Mouse (Mus musculus): Measurements from ENCODE around the gene Mapre3. TPM values are rescaled to one million over a fixed set of nuclear protein-coding genes. Genes with fewer than 3 reads are reported as not detected.
A peak's percentile ranks its signal among the peaks of the same experiment; 100 is the strongest.

Gene Mapre3
- polyA plus RNA-seq, 1 experiment from 2014 or later: 40.5 TPM

- no peak for DNase-seq (ENCODE audit: low spot score, missing footprints)
- Histone ChIP-seq H3K27me3 (ENCODE audit: control insufficient read depth, insufficient read depth, low read length) (no peaks in the 10 kb centered on the region), H3K36me3 (ENCODE audit: control insufficient read depth, insufficient read depth, low read length) (peaks cover 6% of the 10 kb centered on the region; the same call in 1 of the 2 replicates), H3K27ac (ENCODE audit: low read depth, low read length) (no peak overlapping the region), H3K9ac (ENCODE audit: low read length) (no peak overlapping the region), H3K4me2 (no peak overlapping the region), H3K4me1 (ENCODE audit: control insufficient read depth, insufficient read depth, low read length) (no peaks in the 10 kb centered on the region), H3K4me3 (ENCODE audit: low read depth, low read length) (no peak overlapping the region), H3K9me3 (ENCODE audit: control insufficient read depth, low read length) (peaks cover 5% of the 10 kb centered on the region; the same call in 1 of the 2 replicates)
- WGBS: 93% methylated on average over 2 of the region's 2 CpGs
- no peak for ATAC-seq (ENCODE audit: low FRiP score)
Measured at GRCm38 (mm10) chr5:30839731-30840130, 25.3 kb downstream of the Mapre3 start.

GRCm38 (mm10) chr5:30841896-30842295, 27.5 kb downstream of the Mapre3 start:
- no peak overlapping the region for H3K9ac ChIP-seq (ENCODE audit: low read length)
- H3K27ac ChIP-seq (ENCODE audit: low read depth, low read length): no peak overlapping the region
- ATAC-seq (ENCODE audit: low FRiP score) (no peak), DNase-seq (ENCODE audit: low spot score, missing footprints) (no peak)
- H3K4me3 ChIP-seq (ENCODE audit: low read depth, low read length): no peak overlapping the region
- peaks cover 1% of the 10 kb centered on the region; the same call in 1 of the 2 replicates for H3K36me3 ChIP-seq (ENCODE audit: control insufficient read depth, insufficient read depth, low read length)
- no peaks in the 10 kb centered on the region for H3K27me3 ChIP-seq (ENCODE audit: control insufficient read depth, insufficient read depth, low read length)
- 56% methylated on average over 3 of the region's 3 CpGs for WGBS
- peaks cover 3% of the 10 kb centered on the region; the same call in 1 of the 2 replicates for H3K9me3 ChIP-seq (ENCODE audit: control insufficient read depth, low read length)
- no peaks in the 10 kb centered on the region for H3K4me1 ChIP-seq (ENCODE audit: control insufficient read depth, insufficient read depth, low read length)
- no peak overlapping the region for H3K4me2 ChIP-seq

GRCm38 (mm10) chr5:30849891-30850555, 35.6 kb downstream of the Mapre3 start:
- H3K4me2 ChIP-seq: no peak overlapping the region
- no peak overlapping the region for H3K27ac ChIP-seq (ENCODE audit: low read depth, low read length)
- H3K9me3 ChIP-seq (ENCODE audit: control insufficient read depth, low read length): no peaks in the 10 kb centered on the region
- WGBS: 75% methylated on average over 6 of the region's 6 CpGs
- H3K36me3 ChIP-seq (ENCODE audit: control insufficient read depth, insufficient read depth, low read length): no peaks in the 10 kb centered on the region
- H3K4me1 ChIP-seq (ENCODE audit: control insufficient read depth, insufficient read depth, low read length): no peaks in the 10 kb centered on the region
- no peak for DNase-seq (ENCODE audit: low spot score, missing footprints)
- H3K9ac ChIP-seq (ENCODE audit: low read length): no peak overlapping the region
- H3K4me3 ChIP-seq (ENCODE audit: low read depth, low read length): no peak overlapping the region
- H3K27me3 ChIP-seq (ENCODE audit: control insufficient read depth, insufficient read depth, low read length): no peaks in the 10 kb centered on the region
- ATAC-seq (ENCODE audit: low FRiP score): no peak

- Histone ChIP-seq H3K27me3 (ENCODE audit: control insufficient read depth, insufficient read depth, low read length) (no peaks in the 10 kb centered on the region), H3K36me3 (ENCODE audit: control insufficient read depth, insufficient read depth, low read length) (no peaks in the 10 kb centered on the region), H3K9ac (ENCODE audit: low read length) (no peak overlapping the region), H3K27ac (ENCODE audit: low read depth, low read length) (no peak overlapping the region), H3K4me2 (no peak overlapping the region), H3K4me1 (ENCODE audit: control insufficient read depth, insufficient read depth, low read length) (no peaks in the 10 kb centered on the region), H3K4me3 (ENCODE audit: low read depth, low read length) (no peak overlapping the region), H3K9me3 (ENCODE audit: control insufficient read depth, low read length) (no peaks in the 10 kb centered on the region)
- no peak for ATAC-seq (ENCODE audit: low FRiP score)
- 76% methylated on average over 2 of the region's 2 CpGs for WGBS
- DNase-seq (ENCODE audit: low spot score, missing footprints): no peak
Measured at GRCm38 (mm10) chr5:30850556-30850925, 36.1 kb downstream of the Mapre3 start.

- Histone ChIP-seq H3K27me3 (ENCODE audit: control insufficient read depth, insufficient read depth, low read length) (no peaks in the 10 kb centered on the region), H3K4me1 (ENCODE audit: control insufficient read depth, insufficient read depth, low read length) (no peaks in the 10 kb centered on the region), H3K4me2 (no peak overlapping the region), H3K4me3 (ENCODE audit: low read depth, low read length) (no peak overlapping the region), H3K36me3 (ENCODE audit: control insufficient read depth, insufficient read depth, low read length) (no peaks in the 10 kb centered on the region), H3K27ac (ENCODE audit: low read depth, low read length) (no peak overlapping the region), H3K9me3 (ENCODE audit: control insufficient read depth, low read length) (no peaks in the 10 kb centered on the region), H3K9ac (ENCODE audit: low read length) (no peak overlapping the region)
- ATAC-seq (ENCODE audit: low FRiP score) (no peak), DNase-seq (ENCODE audit: low spot score, missing footprints) (no peak)
- WGBS: 91% methylated on average over 4 of the region's 4 CpGs
Measured at GRCm38 (mm10) chr5:30853522-30853921, 39.1 kb downstream of the Mapre3 start.

GRCm38 (mm10) chr5:30855674-30856073, 41.2 kb downstream of the Mapre3 start:
- DNase-seq (ENCODE audit: low spot score, missing footprints): no peak
- H3K4me2 ChIP-seq: no peak overlapping the region
- WGBS: 58% methylated on average over 3 of the region's 3 CpGs
- no peaks in the 10 kb centered on the region for H3K36me3 ChIP-seq (ENCODE audit: control insufficient read depth, insufficient read depth, low read length)
- H3K4me1 ChIP-seq (ENCODE audit: control insufficient read depth, insufficient read depth, low read length): no peaks in the 10 kb centered on the region
- no peak overlapping the region for H3K4me3 ChIP-seq (ENCODE audit: low read depth, low read length)
- no peak overlapping the region for H3K27ac ChIP-seq (ENCODE audit: low read depth, low read length)
- no peaks in the 10 kb centered on the region for H3K27me3 ChIP-seq (ENCODE audit: control insufficient read depth, insufficient read depth, low read length)
- no peak for ATAC-seq (ENCODE audit: low FRiP score)
- H3K9ac ChIP-seq (ENCODE audit: low read length): no peak overlapping the region
- H3K9me3 ChIP-seq (ENCODE audit: control insufficient read depth, low read length): no peaks in the 10 kb centered on the region

- WGBS: 78% methylated on average over 2 of the region's 2 CpGs
- H3K27ac ChIP-seq (ENCODE audit: low read depth, low read length): no peak overlapping the region
- DNase-seq (ENCODE audit: low spot score, missing footprints): peak; percentile 45
Measured at GRCm38 (mm10) chr5:30856124-30856523, 41.7 kb downstream of the Mapre3 start.

GRCm38 (mm10) chr5:30863852-30864251, 49.4 kb downstream of the Mapre3 start:
- Histone ChIP-seq H3K4me2 (no peak overlapping the region), H3K9ac (ENCODE audit: low read length) (no peak overlapping the region), H3K27me3 (ENCODE audit: control insufficient read depth, insufficient read depth, low read length) (no peaks in the 10 kb centered on the region), H3K4me3 (ENCODE audit: low read depth, low read length) (no peak overlapping the region), H3K4me1 (ENCODE audit: control insufficient read depth, insufficient read depth, low read length) (no peaks in the 10 kb centered on the region), H3K36me3 (ENCODE audit: control insufficient read depth, insufficient read depth, low read length) (peaks cover 3% of the 10 kb centered on the region; the same call in 1 of the 2 replicates), H3K9me3 (ENCODE audit: control insufficient read depth, low read length) (no peaks in the 10 kb centered on the region), H3K27ac (ENCODE audit: low read depth, low read length) (no peak overlapping the region)
- DNase-seq (ENCODE audit: low spot score, missing footprints) (no peak), ATAC-seq (ENCODE audit: low FRiP score) (no peak)
- WGBS: 45% methylated on average over 4 of the region's 4 CpGs

More at GRCm38 (mm10) chr5:30856124-30856523, 41.7 kb downstream of the Mapre3 start:
- H3K36me3 ChIP-seq (ENCODE audit: control insufficient read depth, insufficient read depth, low read length): no peaks in the 10 kb centered on the region
- no peaks in the 10 kb centered on the region for H3K9me3 ChIP-seq (ENCODE audit: control insufficient read depth, low read length)
- H3K4me1 ChIP-seq (ENCODE audit: control insufficient read depth, insufficient read depth, low read length): no peaks in the 10 kb centered on the region
- H3K4me2 ChIP-seq: no peak overlapping the region
- no peak overlapping the region for H3K4me3 ChIP-seq (ENCODE audit: low read depth, low read length)
- ATAC-seq (ENCODE audit: low FRiP score): no peak
- H3K27me3 ChIP-seq (ENCODE audit: control insufficient read depth, insufficient read depth, low read length): no peaks in the 10 kb centered on the region
- no peak overlapping the region for H3K9ac ChIP-seq (ENCODE audit: low read length)

GRCm38 (mm10) chr5:30864322-30864721, 49.9 kb downstream of the Mapre3 start:
- Histone ChIP-seq H3K4me3 (ENCODE audit: low read depth, low read length) (no peak overlapping the region), H3K9ac (ENCODE audit: low read length) (no peak overlapping the region), H3K9me3 (ENCODE audit: control insufficient read depth, low read length) (no peaks in the 10 kb centered on the region), H3K27ac (ENCODE audit: low read depth, low read length) (no peak overlapping the region), H3K4me1 (ENCODE audit: control insufficient read depth, insufficient read depth, low read length) (no peaks in the 10 kb centered on the region), H3K36me3 (ENCODE audit: control insufficient read depth, insufficient read depth, low read length) (peaks cover 3% of the 10 kb centered on the region; the same call in 1 of the 2 replicates), H3K4me2 (no peak overlapping the region), H3K27me3 (ENCODE audit: control insufficient read depth, insufficient read depth, low read length) (no peaks in the 10 kb centered on the region)
- ATAC-seq (ENCODE audit: low FRiP score) (no peak), DNase-seq (ENCODE audit: low spot score, missing footprints) (no peak)
- WGBS: 53% methylated on average over 15 of the region's 15 CpGs
